Mouse (Mus musculus): Measurements from ENCODE around the gene Pkp1. TPM values are rescaled to one million over a fixed set of nuclear protein-coding genes. Genes with fewer than 3 reads are reported as not detected.

Pkp1 gene
- polyA plus RNA-seq, 1 experiment from 2014 or later: 0.08 TPM

GRCm38 (mm10) chr1:135840675-135841395 is 78.2 kb downstream of the Pkp1 start:
- no peaks in the 10 kb centered on the region for H3K4me1 ChIP-seq (replicated peaks; ENCODE audit: control insufficient read depth, insufficient read depth, low read length)
- ATAC-seq: no peak
- H3K9ac ChIP-seq (replicated peaks; ENCODE audit: low read depth, low read length): no peak overlapping the region
- H3K36me3 ChIP-seq (ENCODE audit: control insufficient read depth, insufficient read depth): no peaks in the 10 kb centered on the region
- H3K27me3 ChIP-seq (replicated peaks; ENCODE audit: control insufficient read depth, insufficient read depth, low read length): no peaks in the 10 kb centered on the region
- H3K4me2 ChIP-seq (ENCODE audit: low read length): no peak overlapping the region
- H3K4me3 ChIP-seq (replicated peaks; ENCODE audit: low read length): no peak overlapping the region
- no peak overlapping the region for H3K27ac ChIP-seq (ENCODE audit: low read length)
- H3K9me3 ChIP-seq (ENCODE audit: control insufficient read depth, low read length): no peaks in the 10 kb centered on the region
- 74% methylated on average over 15 of the region's 15 CpGs for WGBS

- no peak overlapping the region for H3K9ac ChIP-seq (replicated peaks; ENCODE audit: low read depth, low read length)
- H3K4me2 ChIP-seq (ENCODE audit: low read length): no peak overlapping the region
- whole genome bisulfite sequencing: 89% methylated on average over 6 of the region's 6 CpGs
- H3K4me3 ChIP-seq (replicated peaks; ENCODE audit: low read length): no peak overlapping the region
- no peaks in the 10 kb centered on the region for H3K36me3 ChIP-seq (ENCODE audit: control insufficient read depth, insufficient read depth)
- no peaks in the 10 kb centered on the region for H3K27me3 ChIP-seq (replicated peaks; ENCODE audit: control insufficient read depth, insufficient read depth, low read length)
- no peaks in the 10 kb centered on the region for H3K9me3 ChIP-seq (ENCODE audit: control insufficient read depth, low read length)
- ATAC-seq: no peak
- H3K27ac ChIP-seq (ENCODE audit: low read length): no peak overlapping the region
- no peaks in the 10 kb centered on the region for H3K4me1 ChIP-seq (replicated peaks; ENCODE audit: control insufficient read depth, insufficient read depth, low read length)
Observed at GRCm38 (mm10) chr1:135839065-135839464, 79.9 kb downstream of the Pkp1 start.

- no peaks in the 10 kb centered on the region for H3K4me1 ChIP-seq (replicated peaks; ENCODE audit: control insufficient read depth, insufficient read depth, low read length)
- no peaks in the 10 kb centered on the region for H3K27me3 ChIP-seq (replicated peaks; ENCODE audit: control insufficient read depth, insufficient read depth, low read length)
- no peaks in the 10 kb centered on the region for H3K9me3 ChIP-seq (ENCODE audit: control insufficient read depth, low read length)
- WGBS: 83% methylated on average over 4 of the region's 4 CpGs
- H3K27ac ChIP-seq (ENCODE audit: low read length): no peak overlapping the region
- ATAC-seq: no peak
- no peak overlapping the region for H3K4me3 ChIP-seq (replicated peaks; ENCODE audit: low read length)
- H3K9ac ChIP-seq (replicated peaks; ENCODE audit: low read depth, low read length): no peak overlapping the region
- H3K4me2 ChIP-seq (ENCODE audit: low read length): no peak overlapping the region
- H3K36me3 ChIP-seq (ENCODE audit: control insufficient read depth, insufficient read depth): no peaks in the 10 kb centered on the region
Observed at GRCm38 (mm10) chr1:135838626-135839025, 80.4 kb downstream of the Pkp1 start.

GRCm38 (mm10) chr1:135835716-135836483 is 83.1 kb downstream of the Pkp1 start, which contains the start of gene Tnnt2:
Gene Tnnt2, plus strand, starts transcription at chr1:135836354.
- H3K4me3 ChIP-seq (replicated peaks; ENCODE audit: low read length): no peak within 1 kb of the TSS
- H3K36me3 ChIP-seq (ENCODE audit: control insufficient read depth, insufficient read depth): no peaks in the 10 kb centered on the region
- no peak within 1 kb of the TSS for H3K9ac ChIP-seq (replicated peaks; ENCODE audit: low read depth, low read length)
- no peaks in the 10 kb centered on the region for H3K27me3 ChIP-seq (replicated peaks; ENCODE audit: control insufficient read depth, insufficient read depth, low read length)
- no peak for ATAC-seq
- no peak within 1 kb of the TSS for H3K4me2 ChIP-seq (ENCODE audit: low read length)
- no peak within 1 kb of the TSS for H3K27ac ChIP-seq (ENCODE audit: low read length)
- H3K9me3 ChIP-seq (ENCODE audit: control insufficient read depth, low read length): no peaks in the 10 kb centered on the region
- WGBS: 52% methylated on average over 9 of the region's 9 CpGs
- no peaks in the 10 kb centered on the region for H3K4me1 ChIP-seq (replicated peaks; ENCODE audit: control insufficient read depth, insufficient read depth, low read length)

- Histone ChIP-seq H3K4me1 (replicated peaks; ENCODE audit: control insufficient read depth, insufficient read depth, low read length) (no peaks in the 10 kb centered on the region), H3K4me3 (replicated peaks; ENCODE audit: low read length) (no peak overlapping the region), H3K36me3 (ENCODE audit: control insufficient read depth, insufficient read depth) (no peaks in the 10 kb centered on the region), H3K4me2 (ENCODE audit: low read length) (no peak overlapping the region), H3K27ac (ENCODE audit: low read length) (no peak overlapping the region), H3K27me3 (replicated peaks; ENCODE audit: control insufficient read depth, insufficient read depth, low read length) (no peaks in the 10 kb centered on the region), H3K9me3 (ENCODE audit: control insufficient read depth, low read length) (no peaks in the 10 kb centered on the region), H3K9ac (replicated peaks; ENCODE audit: low read depth, low read length) (no peak overlapping the region)
- 85% methylated on average over 8 of the region's 8 CpGs for WGBS
- ATAC-seq: no peak
Observed at GRCm38 (mm10) chr1:135834983-135835382, 84.0 kb downstream of the Pkp1 start.

GRCm38 (mm10) chr1:135834206-135834859 is 84.7 kb downstream of the Pkp1 start:
- ATAC-seq: no peak
- whole genome bisulfite sequencing: 69% methylated on average over 6 of the region's 6 CpGs
- no peaks in the 10 kb centered on the region for H3K9me3 ChIP-seq (ENCODE audit: control insufficient read depth, low read length)
- H3K27me3 ChIP-seq (replicated peaks; ENCODE audit: control insufficient read depth, insufficient read depth, low read length): no peaks in the 10 kb centered on the region
- no peak overlapping the region for H3K9ac ChIP-seq (replicated peaks; ENCODE audit: low read depth, low read length)
- H3K4me1 ChIP-seq (replicated peaks; ENCODE audit: control insufficient read depth, insufficient read depth, low read length): no peaks in the 10 kb centered on the region
- H3K27ac ChIP-seq (ENCODE audit: low read length): no peak overlapping the region
- no peaks in the 10 kb centered on the region for H3K36me3 ChIP-seq (ENCODE audit: control insufficient read depth, insufficient read depth)
- no peak overlapping the region for H3K4me2 ChIP-seq (ENCODE audit: low read length)
- H3K4me3 ChIP-seq (replicated peaks; ENCODE audit: low read length): no peak overlapping the region

GRCm38 (mm10) chr1:135828918-135829317 is 90.1 kb downstream of the Pkp1 start:
- no peaks in the 10 kb centered on the region for H3K9me3 ChIP-seq (ENCODE audit: control insufficient read depth, low read length)
- no peak overlapping the region for H3K4me3 ChIP-seq (replicated peaks; ENCODE audit: low read length)
- no peaks in the 10 kb centered on the region for H3K4me1 ChIP-seq (replicated peaks; ENCODE audit: control insufficient read depth, insufficient read depth, low read length)
- no peak overlapping the region for H3K4me2 ChIP-seq (ENCODE audit: low read length)
- H3K27me3 ChIP-seq (replicated peaks; ENCODE audit: control insufficient read depth, insufficient read depth, low read length): no peaks in the 10 kb centered on the region
- no peak for ATAC-seq
- no peak overlapping the region for H3K27ac ChIP-seq (ENCODE audit: low read length)
- no peak overlapping the region for H3K9ac ChIP-seq (replicated peaks; ENCODE audit: low read depth, low read length)
- no peaks in the 10 kb centered on the region for H3K36me3 ChIP-seq (ENCODE audit: control insufficient read depth, insufficient read depth)
- WGBS: 25% methylated on average over 1 of the region's 1 CpGs

GRCm38 (mm10) chr1:135821780-135822179 is 97.2 kb downstream of the Pkp1 start:
- Histone ChIP-seq H3K27ac (ENCODE audit: low read length) (no peak overlapping the region), H3K4me3 (replicated peaks; ENCODE audit: low read length) (no peak overlapping the region), H3K9ac (replicated peaks; ENCODE audit: low read depth, low read length) (no peak overlapping the region), H3K36me3 (ENCODE audit: control insufficient read depth, insufficient read depth) (no peaks in the 10 kb centered on the region), H3K4me2 (ENCODE audit: low read length) (no peak overlapping the region), H3K9me3 (ENCODE audit: control insufficient read depth, low read length) (no peaks in the 10 kb centered on the region), H3K4me1 (replicated peaks; ENCODE audit: control insufficient read depth, insufficient read depth, low read length) (peaks cover 11% of the 10 kb centered on the region), H3K27me3 (replicated peaks; ENCODE audit: control insufficient read depth, insufficient read depth, low read length) (peaks cover 27% of the 10 kb centered on the region)
- ATAC-seq: no peak
- 72% methylated on average over 7 of the region's 7 CpGs for WGBS
